Mouse (Mus musculus) intestine, postnatal 0 days (tissue): ENCODE results near the gene Gatad2a. TPM values are rescaled to one million over a fixed set of nuclear protein-coding genes. Genes with fewer than 3 reads are reported as not detected.

ENCODE experiments used
- ATAC-seq: fragments of 200-750 bp; cut with Nextera tagmentation; 2 replicates; pipeline ENCODE4 v1.8.0; 2017; ENCODE audit warnings: mild to moderate bottlenecking, moderate TSS enrichment, moderate library complexity
- H3K27ac ChIP-seq: fragments of 300-500 bp; sonication (generic); 2 replicates; pipeline ENCODE4 v1.5.1; 2014; ENCODE audit warnings: mild to moderate bottlenecking, low read depth, low read length, moderate library complexity
- H3K27me3 ChIP-seq: fragments of 300-500 bp; sonication (generic); replicated peaks from 2 replicates; pipeline ENCODE4 v1.6.1; 2014; ENCODE audit warnings: low read length, mixed read lengths; ENCODE audit not compliant: control insufficient read depth, insufficient read depth
- H3K36me3 ChIP-seq: fragments of 300-500 bp; sonication (generic); 2 replicates; pipeline ENCODE4 v1.6.1; 2014; ENCODE audit warnings: mild to moderate bottlenecking, moderate library complexity; ENCODE audit not compliant: control insufficient read depth, insufficient read depth
- H3K4me1 ChIP-seq: fragments of 300-500 bp; sonication (generic); replicated peaks from 2 replicates; pipeline ENCODE4 v1.6.1; 2014; ENCODE audit warnings: antibody characterized with exemption, low read length, mixed read lengths; ENCODE audit not compliant: control insufficient read depth, insufficient read depth
- H3K4me2 ChIP-seq: fragments of 300-500 bp; sonication (generic); replicated peaks from 2 replicates; pipeline ENCODE4 v1.6.1; 2014; ENCODE audit warnings: low read depth, mild to moderate bottlenecking, moderate library complexity
- H3K4me3 ChIP-seq: fragments of 300-500 bp; sonication (generic); 2 replicates; pipeline ENCODE4 v1.5.1; 2014; ENCODE audit warnings: low read depth, low read length
- H3K9ac ChIP-seq: fragments of 300-500 bp; sonication (generic); 2 replicates; pipeline ENCODE4 v1.6.1; 2014; ENCODE audit warnings: mild to moderate bottlenecking, low read depth, low read length
- H3K9me3 ChIP-seq: fragments of 300-500 bp; sonication (generic); 2 replicates; pipeline ENCODE4 v1.6.1; 2016; ENCODE audit warnings: mixed run types; ENCODE audit not compliant: control insufficient read depth
- CTCF ChIP-seq: sonication (generic); IDR thresholded peaks from 2 replicates; pipeline ENCODE4 v1.5.1; 2016; ENCODE audit warnings: low read depth, mild to moderate bottlenecking, control low read depth, antibody characterized with exemption, moderate library complexity
- WGBS: fragments of 180-500 bp; shearing (Covaris S2); extraction: QIAGEN DNeasy Blood & Tissue Kit; methylation state at CpG from one replicate; pipeline ENCODE4 v1.1.7; 2014; 5-methylcytosine and 5-hydroxymethylcytosine counted together
- polyA plus RNA-seq: library from polyadenylated mRNA; unstranded; fragments of >200 nt; fragmentation: Nextera tagmentation; extraction: Ambion mirVana; gene quantifications from 2 replicates; pipeline ENCODE4 v1.2.1, GENCODE M21; 2015

Gatad2a gene
- polyA plus RNA-seq, 1 experiment from 2014 or later, result 42.6 TPM

GRCm38 (mm10) chr8:69897857-69898256 lies 98.3 kb downstream of the Gatad2a start:
- 76% methylated on average over 6 of the region's 6 CpGs for WGBS
- no peak for ATAC-seq
- Histone ChIP-seq H3K4me2 (no peak overlapping the region), H3K27me3 (no peaks in the 10 kb centered on the region), H3K36me3 (peaks cover 28% of the 10 kb centered on the region; the same call in 1 of the 2 replicates), H3K4me1 (peaks cover 5% of the 10 kb centered on the region; the same call in 1 of the 2 replicates), H3K9ac (no peak overlapping the region), H3K4me3 (no peak overlapping the region), H3K27ac (no peak overlapping the region), H3K9me3 (no peaks in the 10 kb centered on the region)
- TF ChIP-seq CTCF, result no peak

GRCm38 (mm10) chr8:69895772-69896451 lies 100.3 kb downstream of the Gatad2a start:
- Histone ChIP-seq H3K36me3 (peaks cover 36% of the 10 kb centered on the region; the same call in 1 of the 2 replicates), H3K4me3 (no peak overlapping the region), H3K27ac (no peak overlapping the region), H3K4me2 (no peak overlapping the region), H3K27me3 (no peaks in the 10 kb centered on the region), H3K4me1 (peaks cover 5% of the 10 kb centered on the region; the same call in 1 of the 2 replicates), H3K9ac (no peak overlapping the region), H3K9me3 (no peaks in the 10 kb centered on the region)
- no peak for ATAC-seq
- no peak for TF ChIP-seq CTCF
- 72% methylated on average over 4 of the region's 4 CpGs for WGBS

- no peak overlapping the region for H3K27ac ChIP-seq
- no peak overlapping the region for H3K9ac ChIP-seq
- no peak for ATAC-seq
- WGBS, result 70% methylated on average over 6 of the region's 6 CpGs
- H3K4me2 ChIP-seq, result no peak overlapping the region
- H3K4me1 ChIP-seq, result peaks cover 2% of the 10 kb centered on the region; the same call in 1 of the 2 replicates
- no peaks in the 10 kb centered on the region for H3K9me3 ChIP-seq
- H3K36me3 ChIP-seq, result peaks cover 36% of the 10 kb centered on the region; the same call in 1 of the 2 replicates
- no peak for TF ChIP-seq CTCF
- H3K4me3 ChIP-seq, result no peak overlapping the region
- peaks cover 8% of the 10 kb centered on the region for H3K27me3 ChIP-seq
Observed at GRCm38 (mm10) chr8:69894836-69895332, 101.3 kb downstream of the Gatad2a start.

GRCm38 (mm10) chr8:69893863-69894262 lies 102.3 kb downstream of the Gatad2a start:
- no peaks in the 10 kb centered on the region for H3K9me3 ChIP-seq
- peaks cover 2% of the 10 kb centered on the region; the same call in 1 of the 2 replicates for H3K4me1 ChIP-seq
- no peak overlapping the region for H3K27ac ChIP-seq
- H3K4me2 ChIP-seq, result no peak overlapping the region
- ATAC-seq, result peak; percentile 29; the same call in 1 of the 2 replicates
- peaks cover 18% of the 10 kb centered on the region for H3K27me3 ChIP-seq
- no peak overlapping the region for H3K4me3 ChIP-seq
- no peak overlapping the region for H3K9ac ChIP-seq
- peaks cover 36% of the 10 kb centered on the region; the same call in 1 of the 2 replicates for H3K36me3 ChIP-seq
- 50% methylated on average over 17 of the region's 17 CpGs for WGBS
- peak; percentile 77 for TF ChIP-seq CTCF

- Histone ChIP-seq H3K9me3 (no peaks in the 10 kb centered on the region), H3K4me2 (no peak overlapping the region), H3K9ac (no peak overlapping the region), H3K27me3 (peaks cover 48% of the 10 kb centered on the region), H3K36me3 (peaks cover 31% of the 10 kb centered on the region; the same call in 1 of the 2 replicates), H3K4me3 (no peak overlapping the region), H3K27ac (no peak overlapping the region), H3K4me1 (peaks cover 4% of the 10 kb centered on the region; the same call in 1 of the 2 replicates)
- 52% methylated on average over 19 of the region's 19 CpGs for WGBS
- ATAC-seq, result no peak
- TF ChIP-seq CTCF, result peak; percentile 84
Observed at GRCm38 (mm10) chr8:69890813-69891241, 105.4 kb downstream of the Gatad2a start.

GRCm38 (mm10) chr8:69888902-69889301 lies 107.3 kb downstream of the Gatad2a start:
- 2% methylated on average over 32 of the region's 32 CpGs for whole genome bisulfite sequencing
- peak overlapping the region; percentile 32 for H3K4me3 ChIP-seq
- no peak overlapping the region for H3K9ac ChIP-seq
- peak overlapping the region; percentile 51 for H3K4me2 ChIP-seq
- H3K36me3 ChIP-seq, result peaks cover 19% of the 10 kb centered on the region; the same call in 1 of the 2 replicates
- ATAC-seq, result no peak
- H3K27me3 ChIP-seq, result peaks cover 68% of the 10 kb centered on the region
- no peak for TF ChIP-seq CTCF
- H3K4me1 ChIP-seq, result peaks cover 4% of the 10 kb centered on the region; the same call in 1 of the 2 replicates
- no peak overlapping the region for H3K27ac ChIP-seq
- H3K9me3 ChIP-seq, result no peaks in the 10 kb centered on the region
